Mouse (Mus musculus): ENCODE measurements around the gene Asap2.

- no peak for TF ChIP-seq CTCF (conservative IDR thresholded peaks at IDR 0.05; ENCODE audit: low read length)
- TF ChIP-seq NANOG (IDR thresholded peaks at IDR 0.05; ENCODE audit: borderline replicate concordance, low read length), result no peak
- no peak for TF ChIP-seq POU5F1 (IDR thresholded peaks at IDR 0.05; ENCODE audit: borderline replicate concordance, low read length)
Observed at GRCm38 (mm10) chr12:21298856-21299255, 308.6 kb downstream of the Asap2 start.

Measured in E14TG2a.4 (cell line).